ENCODE assay signal across 8 mouse cellular contexts in the genomic region with DNA sequence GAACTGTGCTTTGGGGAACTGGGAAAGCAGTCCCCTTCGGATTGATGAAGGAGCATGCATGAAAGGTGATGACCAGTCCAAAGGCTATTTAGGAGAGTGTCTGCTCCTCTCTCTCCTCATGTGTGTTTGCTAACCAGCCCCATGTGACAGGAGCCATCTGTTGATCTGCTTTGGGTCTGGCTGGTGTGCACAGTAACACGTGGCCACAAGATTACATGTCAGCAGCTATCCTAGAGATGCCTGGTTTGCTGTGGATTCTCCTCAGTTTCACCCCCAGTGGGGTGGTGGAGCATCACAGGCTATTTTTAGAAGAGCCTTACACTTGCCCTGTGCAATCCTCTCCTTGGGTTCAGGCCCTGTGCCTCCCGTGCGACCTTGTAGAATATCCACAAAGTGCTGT. TPM values are rescaled to one million over a fixed set of nuclear protein-coding genes. Genes with fewer than 3 reads are reported as not detected.
A peak's percentile ranks its signal among the peaks of the same experiment; 100 is the strongest.
DNase-seq lines count a peak whose midpoint lies in the region; ATAC-seq lines count a peak whose summit lies in the region.
"Had no signal": no experiment of that assay in that cellular context is flagged by ENCODE, and none has a peak within 500 bp of the region (broad histone marks: within the 10 kb centered on the region; RNA-seq: fewer than 3 reads in every experiment).

No protein-coding gene starts in this region.

- DNase-seq in kidney, adult 11 months = no peak
- peak; percentile 62 to 70 for DNase-seq in cerebellum, adult 18-20 months
- no peak for DNase-seq in left cerebral cortex, adult 9 months (ENCODE audit: low spot score in 2 of 2)
- no peak for DNase-seq in frontal cortex, postnatal 36 days (ENCODE audit: low spot score in 2 of 2)

- H3K27me3 ChIP-seq in kidney, embryonic 16.5 days (ENCODE audit: insufficient read depth, low read length) = no peaks in the 10 kb centered on the region
- H3K27me3 ChIP-seq in embryonic facial prominence, embryonic 15.5 days = no peaks in the 10 kb centered on the region
- H3K27me3 ChIP-seq: neural tube, embryonic 13.5 days had no signal

- no peaks in the 10 kb centered on the region for H3K9me3 ChIP-seq in kidney, embryonic 16.5 days (ENCODE audit: low read length)
- H3K9me3 ChIP-seq in embryonic facial prominence, embryonic 15.5 days (replicated peaks) = no peaks in the 10 kb centered on the region
- H3K9me3 ChIP-seq: neural tube, embryonic 13.5 days had no signal

- no peak overlapping the region for H3K4me2 ChIP-seq in kidney, embryonic 16.5 days (replicated peaks; ENCODE audit: low read depth, low read length)
- H3K4me2 ChIP-seq in embryonic facial prominence, embryonic 15.5 days (replicated peaks) = no peak overlapping the region
- H3K4me2 ChIP-seq: neural tube, embryonic 13.5 days had no signal

- no peak overlapping the region for H3K9ac ChIP-seq in kidney, embryonic 16.5 days (replicated peaks; ENCODE audit: low read length)
- H3K9ac ChIP-seq in embryonic facial prominence, embryonic 15.5 days = no peak overlapping the region
- H3K9ac ChIP-seq: neural tube, embryonic 13.5 days had no signal

- no peak overlapping the region for H3K4me3 ChIP-seq in kidney, embryonic 16.5 days (ENCODE audit: low read length)
- no peak overlapping the region for H3K4me3 ChIP-seq in embryonic facial prominence, embryonic 15.5 days (replicated peaks)
- H3K4me3 ChIP-seq: neural tube, embryonic 13.5 days had no signal

- ATAC-seq in kidney, embryonic 16.5 days (ENCODE audit: low FRiP score, low TSS enrichment) = peak; percentile 52; the same call in 1 of the 2 replicates
- ATAC-seq in embryonic facial prominence, embryonic 15.5 days (ENCODE audit: insufficient number of reproducible peaks, low FRiP score, low TSS enrichment, low read depth) = peak; percentile 74; the same call in 1 of the 2 replicates
- 0 out of 2 replicates have a peak, but pooled peaks have one; percentile 26 for ATAC-seq in megakaryocyte-erythroid progenitor cell, adult 5-6 weeks (replicated peaks; ENCODE audit: low FRiP score, low TSS enrichment, poor library complexity, severe bottlenecking)

- no peaks in the 10 kb centered on the region for H3K36me3 ChIP-seq in kidney, embryonic 16.5 days (ENCODE audit: insufficient read depth, low read length)
- H3K36me3 ChIP-seq in embryonic facial prominence, embryonic 15.5 days = no peaks in the 10 kb centered on the region
- H3K36me3 ChIP-seq: neural tube, embryonic 13.5 days had no signal

- H3K4me1 ChIP-seq in kidney, embryonic 16.5 days (ENCODE audit: insufficient read depth, low read length) = peaks cover 8% of the 10 kb centered on the region; the same call in 1 of the 2 replicates
- peaks cover 10% of the 10 kb centered on the region for H3K4me1 ChIP-seq in embryonic facial prominence, embryonic 15.5 days

- WGBS in kidney, embryonic 16.5 days = 41% methylated on average over 4 of the region's 4 CpGs
- 61% methylated on average over 4 of the region's 4 CpGs for WGBS in embryonic facial prominence, embryonic 15.5 days

- H3K27ac ChIP-seq in kidney, embryonic 16.5 days (ENCODE audit: low read length) = no peak overlapping the region
- no peak overlapping the region for H3K27ac ChIP-seq in embryonic facial prominence, embryonic 15.5 days (replicated peaks)
- H3K27ac ChIP-seq: neural tube, embryonic 13.5 days had no signal

RNA-seq across cellular contexts. Expression of gene Inpp4a, which starts 42.2 kb away (rescaled TPM):
- 19.2 and 21.3 TPM in 2 replicates for polyA plus RNA-seq in kidney, embryonic 16.5 days (2015; fragmentation: Nextera tagmentation; extraction: Ambion mirVana)
- polyA plus RNA-seq in embryonic facial prominence, embryonic 15.5 days (2015; fragmentation: Nextera tagmentation; extraction: Ambion mirVana) = 18.0 and 18.2 TPM in 2 replicates
- total RNA-seq in megakaryocyte-erythroid progenitor cell, adult 5-6 weeks (2014; fragmentation: Nextera tagmentation) = 4.3 and 5.8 TPM in 2 replicates
- total RNA-seq in megakaryocyte-erythroid progenitor cell, adult 5-6 weeks (2017) = 1.8 and 2.1 TPM in 2 replicates

Comparison
In these comparisons a context has a peak if more than half of its experiments do, and no peak if none do; other contexts are left out.
1. DNase-seq: peak in cerebellum, adult 18-20 months (2 of 2); none in kidney, adult 11 months (single experiment), left cerebral cortex, adult 9 months (0 of 2) and frontal cortex, postnatal 36 days (0 of 2).
2. Peak in every context shown above with its lines, with median percentiles within 50 percentile points of each other: ATAC-seq.